Mouse (Mus musculus): ENCODE measurements around the gene Abcd3. TPM values are rescaled to one million over a fixed set of nuclear protein-coding genes. Genes with fewer than 3 reads are reported as not detected.
"Not testable (repeated sequence)": the region's sequence is repeated elsewhere in the genome, so short reads cannot be mapped to it uniquely, and the experiment has no call there.

Abcd3 gene
- polyA plus RNA-seq, 1 experiment from 2014 or later: 49.8 TPM

DNA sequence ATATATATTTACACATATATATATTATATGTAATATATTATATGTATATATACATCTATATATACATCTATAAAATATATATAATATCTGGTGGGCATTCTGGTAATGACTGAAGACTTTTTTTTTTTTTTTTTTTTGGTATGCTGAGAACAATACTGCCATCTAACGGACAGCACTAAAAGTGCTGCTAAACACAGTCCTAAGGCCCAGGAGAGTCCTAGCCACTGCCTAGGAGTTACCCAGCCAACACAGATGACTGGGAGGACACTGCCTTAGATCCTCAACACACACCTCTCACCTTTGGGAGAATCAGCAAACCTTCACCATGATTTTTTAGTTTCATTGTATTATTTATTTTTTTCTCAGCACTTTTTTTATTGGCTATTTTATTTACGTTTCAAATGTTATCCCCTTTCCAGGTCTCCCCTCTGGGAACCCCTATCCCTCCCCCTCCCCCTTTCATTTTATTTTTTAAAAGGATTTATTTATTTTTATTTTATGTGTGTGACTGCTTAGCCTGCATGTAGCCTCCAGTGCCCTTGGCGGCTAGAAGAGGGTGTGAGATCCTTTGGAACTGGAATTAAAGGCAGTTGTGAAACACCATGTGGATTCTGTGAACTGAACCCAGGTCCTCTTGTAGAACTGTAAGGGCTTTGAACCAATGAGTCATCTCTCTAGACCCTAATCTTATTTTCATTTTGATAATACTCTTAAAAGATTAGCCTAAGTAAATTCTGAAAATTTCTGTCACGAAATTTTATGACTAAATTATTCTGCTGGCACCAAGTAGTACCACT lies 52.8 kb downstream of the Abcd3 start:
- Histone ChIP-seq H3K27ac (ENCODE audit: low read length) (no peak overlapping the region), H3K36me3 (ENCODE audit: control insufficient read depth, insufficient read depth) (peaks cover 27% of the 10 kb centered on the region), H3K4me1 (ENCODE audit: control insufficient read depth, insufficient read depth, low read length) (no peaks in the 10 kb centered on the region), H3K4me3 (ENCODE audit: low read length) (no peak overlapping the region), H3K4me2 (ENCODE audit: low read depth, low read length) (no peak overlapping the region), H3K9me3 (replicated peaks; ENCODE audit: control insufficient read depth, low read length) (no peaks in the 10 kb centered on the region), H3K9ac (ENCODE audit: low read length) (no peak overlapping the region), H3K27me3 (ENCODE audit: control insufficient read depth, insufficient read depth, low read length) (no peaks in the 10 kb centered on the region)
- ATAC-seq (replicated peaks; ENCODE audit: extremely low read depth, insufficient read depth, low FRiP score): peak; percentile 73; the same call in 1 of the 2 replicates
- WGBS: 57% methylated on average over 4 of the region's 4 CpGs

DNA sequence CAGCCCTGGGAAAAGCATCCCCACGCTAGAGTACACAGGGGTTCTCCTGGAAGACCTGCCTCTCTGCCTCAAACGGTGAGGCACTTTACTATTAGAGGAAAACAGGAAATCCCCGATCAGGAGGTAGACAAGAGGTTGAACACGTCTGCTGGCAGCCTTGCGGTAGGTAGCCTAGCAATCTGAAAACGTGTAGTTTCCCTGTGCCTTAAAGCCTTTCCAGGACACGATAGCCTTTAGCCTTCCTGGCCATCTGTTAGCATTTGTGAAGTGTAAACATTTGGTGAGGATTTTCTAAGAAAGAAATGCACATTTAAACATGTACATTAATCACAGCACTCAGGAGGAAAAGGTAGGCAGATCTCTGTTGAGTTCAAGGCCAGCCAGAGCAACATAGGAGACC lies 56.7 kb downstream of the Abcd3 start:
- Histone ChIP-seq H3K4me2 (ENCODE audit: low read depth, low read length) (no peak overlapping the region), H3K9me3 (replicated peaks; ENCODE audit: control insufficient read depth, low read length) (no peaks in the 10 kb centered on the region), H3K9ac (ENCODE audit: low read length) (no peak overlapping the region), H3K27me3 (ENCODE audit: control insufficient read depth, insufficient read depth, low read length) (no peaks in the 10 kb centered on the region), H3K4me1 (ENCODE audit: control insufficient read depth, insufficient read depth, low read length) (peaks cover 2% of the 10 kb centered on the region; the same call in 1 of the 2 replicates), H3K27ac (ENCODE audit: low read length) (no peak overlapping the region), H3K36me3 (ENCODE audit: control insufficient read depth, insufficient read depth) (peaks cover 12% of the 10 kb centered on the region), H3K4me3 (ENCODE audit: low read length) (no peak overlapping the region)
- 58% methylated on average over 7 of the region's 7 CpGs for WGBS
- no peak for ATAC-seq (replicated peaks; ENCODE audit: extremely low read depth, insufficient read depth, low FRiP score)

DNA sequence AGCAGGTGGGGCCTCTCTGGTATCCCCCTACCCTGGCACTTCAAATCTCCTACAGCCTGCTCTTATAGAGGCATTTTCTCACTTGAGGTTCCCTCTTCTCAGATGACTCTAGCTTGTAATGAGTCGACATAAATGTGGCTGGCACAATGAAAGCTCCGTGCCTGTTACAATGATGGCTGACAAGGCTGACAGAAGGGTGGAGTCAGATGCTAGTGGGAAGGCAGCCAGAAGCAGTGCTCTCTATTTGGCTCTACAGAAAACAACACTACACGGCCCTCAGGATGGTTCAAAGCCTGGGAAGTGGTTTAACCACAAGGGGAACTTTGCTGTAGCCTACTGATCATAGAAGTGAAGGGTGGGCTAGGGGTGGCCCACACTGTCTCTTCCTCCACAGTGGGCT lies 60.0 kb downstream of the Abcd3 start:
- Histone ChIP-seq H3K9ac (ENCODE audit: low read length) (no peak overlapping the region), H3K4me3 (ENCODE audit: low read length) (no peak overlapping the region), H3K27ac (ENCODE audit: low read length) (no peak overlapping the region), H3K4me1 (ENCODE audit: control insufficient read depth, insufficient read depth, low read length) (peaks cover 2% of the 10 kb centered on the region; the same call in 1 of the 2 replicates), H3K4me2 (ENCODE audit: low read depth, low read length) (no peak overlapping the region), H3K27me3 (ENCODE audit: control insufficient read depth, insufficient read depth, low read length) (no peaks in the 10 kb centered on the region), H3K36me3 (ENCODE audit: control insufficient read depth, insufficient read depth) (peaks cover 6% of the 10 kb centered on the region; the same call in 1 of the 2 replicates), H3K9me3 (replicated peaks; ENCODE audit: control insufficient read depth, low read length) (no peaks in the 10 kb centered on the region)
- ATAC-seq (replicated peaks; ENCODE audit: extremely low read depth, insufficient read depth, low FRiP score): 0 out of 2 replicates have a peak, but pooled peaks have one; percentile 28
- 17% methylated on average over 3 of the region's 3 CpGs for WGBS

DNA sequence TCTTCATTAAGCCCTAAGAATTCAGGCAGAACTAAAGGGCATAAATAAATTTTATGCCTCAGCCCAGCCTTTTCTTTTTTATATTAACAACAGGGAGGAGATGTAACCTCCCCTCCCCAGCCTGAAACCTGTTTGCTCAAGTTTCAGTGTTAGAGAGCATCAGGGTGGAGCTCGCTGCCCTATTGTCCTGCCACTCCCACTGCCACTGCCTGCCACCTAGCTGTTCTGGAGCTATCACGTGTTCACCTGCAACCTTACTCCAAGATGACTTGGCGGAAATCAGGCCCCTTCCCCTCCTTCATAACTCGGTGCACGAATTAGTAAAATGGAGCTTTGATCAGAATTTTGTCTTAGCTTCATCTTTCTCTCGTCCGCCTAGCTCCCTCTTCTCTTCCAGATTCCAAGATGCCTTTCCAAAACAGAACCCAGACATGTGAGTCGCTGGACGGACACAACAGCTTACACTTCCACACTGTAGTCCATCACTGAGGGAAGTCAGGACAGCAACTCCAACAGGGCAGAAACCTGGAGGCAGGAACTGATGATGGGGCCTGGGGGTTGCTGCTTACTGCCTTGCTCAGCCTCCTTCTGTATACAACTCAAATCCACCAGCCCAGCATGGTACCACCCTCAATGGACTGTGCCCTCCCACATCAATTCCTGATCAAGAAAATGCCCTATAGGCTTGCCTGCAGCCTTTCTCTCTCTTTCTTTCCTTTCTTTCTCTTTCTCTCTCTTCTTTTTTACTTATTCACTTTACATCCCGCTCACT lies 60.6 kb downstream of the Abcd3 start:
- H3K4me1 ChIP-seq (ENCODE audit: control insufficient read depth, insufficient read depth, low read length); H3K9me3 ChIP-seq (replicated peaks; ENCODE audit: control insufficient read depth, low read length); H3K4me3 ChIP-seq (ENCODE audit: low read length); H3K27me3 ChIP-seq (ENCODE audit: control insufficient read depth, insufficient read depth, low read length); H3K9ac ChIP-seq (ENCODE audit: low read length); H3K27ac ChIP-seq (ENCODE audit: low read length); H3K36me3 ChIP-seq (ENCODE audit: control insufficient read depth, insufficient read depth); H3K4me2 ChIP-seq (ENCODE audit: low read depth, low read length); ATAC-seq (replicated peaks; ENCODE audit: extremely low read depth, insufficient read depth, low FRiP score): not testable (repeated sequence)
- WGBS: 81% methylated on average over 10 of the region's 10 CpGs

DNA sequence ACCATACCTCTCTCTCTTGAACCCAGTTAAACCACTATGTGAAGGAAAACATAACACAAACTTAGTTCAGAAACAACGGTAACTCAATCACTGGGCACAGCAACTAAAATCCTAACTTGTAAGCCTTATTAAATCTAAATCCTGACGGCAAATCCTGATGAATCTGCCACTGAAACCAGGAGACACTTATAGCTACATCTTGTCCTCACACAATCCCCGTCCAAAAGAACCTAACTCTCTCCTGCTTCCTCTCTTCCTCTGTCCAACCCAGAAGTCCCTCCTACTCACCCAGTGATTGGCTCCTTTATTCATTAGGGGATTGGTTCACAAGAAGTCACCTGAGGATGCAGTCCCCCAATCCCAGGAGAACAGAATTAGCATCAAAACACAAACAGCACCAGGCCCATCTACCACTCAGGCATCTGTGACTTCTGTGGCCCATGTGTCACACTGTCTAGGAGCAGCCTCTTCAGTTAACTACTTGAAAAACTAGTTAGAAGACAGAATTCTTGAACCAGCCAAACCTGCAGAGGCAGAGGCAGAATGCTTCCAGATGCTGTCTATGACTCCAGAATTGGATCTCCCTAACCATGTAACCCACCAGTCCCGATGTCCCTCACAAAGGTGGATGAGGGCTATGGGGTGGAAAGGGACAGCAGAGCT lies 73.8 kb downstream of the Abcd3 start:
- H3K9ac ChIP-seq (ENCODE audit: low read length); ATAC-seq (replicated peaks; ENCODE audit: extremely low read depth, insufficient read depth, low FRiP score); H3K4me1 ChIP-seq (ENCODE audit: control insufficient read depth, insufficient read depth, low read length); H3K36me3 ChIP-seq (ENCODE audit: control insufficient read depth, insufficient read depth); H3K4me3 ChIP-seq (ENCODE audit: low read length); H3K4me2 ChIP-seq (ENCODE audit: low read depth, low read length); H3K9me3 ChIP-seq (replicated peaks; ENCODE audit: control insufficient read depth, low read length); H3K27ac ChIP-seq (ENCODE audit: low read length); H3K27me3 ChIP-seq (ENCODE audit: control insufficient read depth, insufficient read depth, low read length): not testable (repeated sequence)
- WGBS: 91% methylated on average over 4 of the region's 4 CpGs

DNA sequence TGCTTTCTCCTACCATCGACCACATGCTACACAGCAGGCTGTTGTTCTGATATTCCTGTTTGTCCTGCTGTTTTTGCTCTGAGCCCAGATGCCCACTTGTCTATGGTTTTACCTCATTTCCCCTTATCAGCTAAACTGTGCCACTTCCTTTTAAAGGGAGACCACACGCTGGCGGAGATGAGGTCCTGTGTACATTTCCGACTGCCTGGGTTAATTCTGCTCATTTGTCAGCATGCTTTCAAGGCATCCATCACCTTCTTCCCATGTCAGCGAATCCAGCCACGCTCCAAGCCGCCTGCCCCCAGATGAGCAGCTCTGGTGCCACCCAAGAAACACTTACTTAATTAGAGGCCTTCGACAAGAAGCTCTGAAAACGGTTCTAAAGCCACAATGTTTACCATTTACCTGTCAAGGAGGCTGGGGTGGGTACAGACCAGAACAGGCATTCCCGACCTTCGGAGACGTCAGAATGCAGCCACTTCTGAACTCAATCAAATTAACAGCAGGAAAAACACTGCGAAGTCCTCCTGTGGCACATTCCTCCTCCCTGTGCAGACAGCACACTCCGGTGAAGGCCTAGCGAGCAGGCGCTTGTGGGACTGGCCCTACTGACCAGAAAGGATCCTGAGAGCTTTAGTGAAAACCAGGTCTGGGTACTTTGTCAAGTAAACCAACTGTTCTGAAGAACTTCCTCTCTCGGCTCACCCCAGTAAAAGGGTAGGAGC lies 75.5 kb downstream of the Abcd3 start:
- Histone ChIP-seq H3K4me3 (ENCODE audit: low read length) (no peak overlapping the region), H3K9ac (ENCODE audit: low read length) (no peak overlapping the region), H3K27me3 (ENCODE audit: control insufficient read depth, insufficient read depth, low read length) (no peaks in the 10 kb centered on the region), H3K4me1 (ENCODE audit: control insufficient read depth, insufficient read depth, low read length) (peaks cover 13% of the 10 kb centered on the region), H3K27ac (ENCODE audit: low read length) (no peak overlapping the region), H3K9me3 (replicated peaks; ENCODE audit: control insufficient read depth, low read length) (no peaks in the 10 kb centered on the region; the same call in 1 of the 2 replicates), H3K36me3 (ENCODE audit: control insufficient read depth, insufficient read depth) (no peaks in the 10 kb centered on the region), H3K4me2 (ENCODE audit: low read depth, low read length) (no peak overlapping the region)
- no peak for ATAC-seq (replicated peaks; ENCODE audit: extremely low read depth, insufficient read depth, low FRiP score)
- WGBS: 32% methylated on average over 17 of the region's 17 CpGs

DNA sequence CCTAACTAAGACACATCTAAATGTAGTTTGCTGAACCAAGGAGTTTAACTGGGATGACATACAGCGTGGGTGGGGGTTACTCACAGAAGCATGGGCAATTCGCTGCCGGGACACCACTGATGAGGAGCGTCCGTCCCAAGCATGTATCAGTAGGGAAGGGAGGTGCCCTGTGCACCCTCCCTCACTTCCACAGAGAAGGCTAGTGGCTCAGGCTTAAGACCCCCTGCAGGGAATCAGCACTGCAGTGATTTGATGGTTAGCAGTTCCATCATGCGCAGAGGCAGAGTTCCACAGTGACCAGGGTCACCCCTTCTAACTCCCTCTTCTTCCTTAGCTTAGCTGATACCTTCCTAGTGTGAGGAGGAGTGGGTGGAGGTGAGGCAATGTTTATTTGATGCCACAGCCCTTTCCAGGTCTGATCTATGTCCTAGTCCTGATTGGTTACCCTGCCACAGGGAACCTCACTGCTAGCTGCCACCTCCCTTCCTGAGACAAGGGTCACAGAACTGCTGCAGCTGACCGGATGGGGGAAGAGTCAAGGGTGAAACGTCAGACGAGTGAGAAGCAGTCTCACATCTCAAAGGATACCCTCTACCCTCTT lies 76.3 kb downstream of the Abcd3 start:
- Histone ChIP-seq H3K36me3 (ENCODE audit: control insufficient read depth, insufficient read depth) (peaks cover 4% of the 10 kb centered on the region; the same call in 1 of the 2 replicates), H3K9me3 (replicated peaks; ENCODE audit: control insufficient read depth, low read length) (no peaks in the 10 kb centered on the region), H3K27me3 (ENCODE audit: control insufficient read depth, insufficient read depth, low read length) (no peaks in the 10 kb centered on the region), H3K9ac (ENCODE audit: low read length) (no peak overlapping the region), H3K27ac (ENCODE audit: low read length) (no peak overlapping the region), H3K4me2 (ENCODE audit: low read depth, low read length) (no peak overlapping the region), H3K4me3 (ENCODE audit: low read length) (no peak overlapping the region), H3K4me1 (ENCODE audit: control insufficient read depth, insufficient read depth, low read length) (peaks cover 13% of the 10 kb centered on the region)
- 76% methylated on average over 9 of the region's 9 CpGs for WGBS
- ATAC-seq (replicated peaks; ENCODE audit: extremely low read depth, insufficient read depth, low FRiP score): no peak

DNA sequence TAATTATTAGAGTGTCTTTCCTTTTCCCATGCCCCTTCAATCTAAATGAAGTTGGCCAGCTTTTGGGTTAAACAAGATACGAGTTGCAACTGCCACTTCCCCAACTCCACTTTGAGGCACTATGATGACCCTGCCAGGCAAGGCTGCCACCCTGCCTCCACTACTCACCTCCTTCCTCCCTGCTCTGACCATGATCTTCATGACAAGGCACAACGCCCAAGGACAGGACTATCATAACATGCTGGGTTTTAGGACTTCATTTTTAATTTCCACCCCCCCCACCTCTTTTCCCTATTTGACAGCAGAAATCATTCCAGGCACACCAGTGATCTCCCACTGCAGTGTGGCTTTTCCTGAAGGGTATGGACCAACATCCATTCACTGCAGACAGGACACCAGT lies 77.2 kb downstream of the Abcd3 start:
- Histone ChIP-seq H3K4me2 (ENCODE audit: low read depth, low read length) (no peak overlapping the region), H3K27me3 (ENCODE audit: control insufficient read depth, insufficient read depth, low read length) (no peaks in the 10 kb centered on the region), H3K36me3 (ENCODE audit: control insufficient read depth, insufficient read depth) (peaks cover 4% of the 10 kb centered on the region; the same call in 1 of the 2 replicates), H3K9ac (ENCODE audit: low read length) (no peak overlapping the region), H3K4me3 (ENCODE audit: low read length) (no peak overlapping the region), H3K4me1 (ENCODE audit: control insufficient read depth, insufficient read depth, low read length) (peaks cover 13% of the 10 kb centered on the region), H3K27ac (ENCODE audit: low read length) (no peak overlapping the region), H3K9me3 (replicated peaks; ENCODE audit: control insufficient read depth, low read length) (no peaks in the 10 kb centered on the region)
- WGBS: 59% methylated on average over 2 of the region's 2 CpGs
- ATAC-seq (replicated peaks; ENCODE audit: extremely low read depth, insufficient read depth, low FRiP score): no peak
